11 mouse cellular contexts compared by ENCODE assay signal in genomic region chr1:66431472-66431871, GRCm38 (mm10).
"Had no signal": no experiment of that assay in that cellular context is flagged by ENCODE, and none has a peak within 500 bp of the region (broad histone marks: within the 10 kb centered on the region; RNA-seq: fewer than 3 reads in every experiment).

No protein-coding gene starts in this region.

- ATAC-seq: liver, postnatal 0 days; lung, postnatal 0 days; midbrain, embryonic 13.5 days; midbrain, embryonic 15.5 days had no signal

- DNase-seq: liver, postnatal 0 days; lung, adult 2 months; lung, postnatal 14 days; lung, postnatal 36 days; right cerebral cortex, postnatal 25 days; thymus, adult 18-20 months; thymus, postnatal 14 days; thymus, postnatal 36 days had no signal
